Mouse (Mus musculus) MEL (cell line): ENCODE results near the gene Prss22. TPM values are rescaled to one million over a fixed set of nuclear protein-coding genes. Genes with fewer than 3 reads are reported as not detected.

ENCODE experiments used
- DNase-seq: peaks from one replicate; pipeline ENCODE4 v3.0.0; 2011; ENCODE audit warnings: low read depth, low spot score
- H3K27ac ChIP-seq: 2 replicates; pipeline ENCODE4 v1.5.1; 2012; ENCODE audit warnings: low read depth, mild to moderate bottlenecking, control low read depth, low read length, moderate library complexity; ENCODE audit not compliant: control insufficient read depth
- H3K27me3 ChIP-seq, 2 experiments: fragments of 150-350 bp in 1 of 2; sonication (generic) in 1 of 2; 2 replicates each; pipeline ENCODE4 v1.6.1; 2012; ENCODE audit warnings: low read length in 2 of 2, mild to moderate bottlenecking in 2 of 2, improper control_type of control experiment in 1 of 2, moderate library complexity in 1 of 2; ENCODE audit not compliant: insufficient read depth in 2 of 2, control insufficient read depth in 1 of 2
- H3K36me3 ChIP-seq, 2 experiments: 2 replicates each; pipeline ENCODE4 v1.6.1; 2012 to 2014; ENCODE audit warnings: low read length in 2 of 2, improper control_type of control experiment in 1 of 2, inconsistent platforms in 1 of 2, mild to moderate bottlenecking in 1 of 2; ENCODE audit not compliant: insufficient read depth in 2 of 2, control insufficient read depth in 1 of 2
- H3K4me1 ChIP-seq, 2 experiments: fragments of 150-350 bp in 1 of 2; sonication (generic) in 1 of 2; 2 replicates each; pipeline ENCODE4 v1.6.1; 2012; ENCODE audit warnings: low read length in 2 of 2, improper control_type of control experiment in 1 of 2, mild to moderate bottlenecking in 1 of 2; ENCODE audit not compliant: insufficient read depth in 2 of 2, control insufficient read depth in 1 of 2
- H3K4me3 ChIP-seq, 2 experiments: fragments of 150-350 bp in 1 of 2; sonication (generic) in 1 of 2; 2 replicates each; pipeline ENCODE4 v1.5.1; 2012; ENCODE audit warnings: low read depth in 2 of 2, low read length in 2 of 2, mild to moderate bottlenecking in 2 of 2, moderate library complexity in 2 of 2, control low read depth in 1 of 2, improper control_type of control experiment in 1 of 2; ENCODE audit not compliant: control insufficient read depth in 1 of 2, insufficient read depth in 1 of 2
- H3K79me2 ChIP-seq: 2 replicates; pipeline ENCODE4 v1.6.1; 2012; ENCODE audit warnings: mild to moderate bottlenecking, low read length, moderate library complexity; ENCODE audit not compliant: control insufficient read depth, poor library complexity, insufficient read depth
- H3K9ac ChIP-seq: 2 replicates; pipeline ENCODE4 v1.6.1; 2012; ENCODE audit warnings: low read depth, mild to moderate bottlenecking, control low read depth, low read length, moderate library complexity; ENCODE audit not compliant: control insufficient read depth, poor library complexity, severe bottlenecking
- H3K9me3 ChIP-seq: fragments of 150-350 bp; sonication (generic); replicated peaks from 2 replicates; pipeline ENCODE4 v1.6.1; 2012; ENCODE audit warnings: mild to moderate bottlenecking, low read length, improper control_type of control experiment, moderate library complexity; ENCODE audit not compliant: insufficient read depth
- BHLHE40 ChIP-seq: IDR thresholded peaks from 2 replicates; pipeline ENCODE4 v1.6.1; 2012; ENCODE audit warnings: low read depth, mild to moderate bottlenecking, inconsistent platforms, low read length, improper control_type of control experiment, borderline replicate concordance
- CHD2 ChIP-seq: IDR thresholded peaks from 2 replicates; pipeline ENCODE4 v1.6.1; 2011; ENCODE audit warnings: low read length, improper control_type of control experiment
- CTCF ChIP-seq, 3 experiments: IDR thresholded peaks in 2 of 3; conservative IDR thresholded peaks in 1 of 3; 2 replicates each; pipeline ENCODE4 v1.5.1; 2011 to 2012; ENCODE audit warnings: low read length in 3 of 3, low read depth in 2 of 3, mild to moderate bottlenecking in 2 of 3, improper control_type of control experiment in 1 of 3, inconsistent platforms in 1 of 3, mixed read lengths in 1 of 3, moderate library complexity in 1 of 3; ENCODE audit not compliant: control insufficient read depth in 1 of 3, insufficient read depth in 1 of 3, poor library complexity in 1 of 3, severe bottlenecking in 1 of 3
- E2F4 ChIP-seq: IDR thresholded peaks from 2 replicates; pipeline ENCODE4 v1.6.1; 2011; ENCODE audit warnings: low read depth, low read length, improper control_type of control experiment, borderline replicate concordance
- JUND ChIP-seq: IDR thresholded peaks from 2 replicates; pipeline ENCODE4 v1.6.1; 2011; ENCODE audit warnings: low read depth, mild to moderate bottlenecking, improper control_type of control experiment, low read length
- KAT2A ChIP-seq: conservative IDR thresholded peaks from 2 replicates; pipeline ENCODE4 v1.6.1; 2012; ENCODE audit warnings: low read depth, low read length, improper control_type of control experiment, inconsistent platforms
- MAFK ChIP-seq: IDR thresholded peaks from 2 replicates; pipeline ENCODE4 v1.6.1; 2011; ENCODE audit warnings: low read depth, mild to moderate bottlenecking, low read length, improper control_type of control experiment, borderline replicate concordance
- MAZ ChIP-seq: IDR thresholded peaks from 2 replicates; pipeline ENCODE4 v1.6.1; 2012; ENCODE audit warnings: low read depth, mild to moderate bottlenecking, inconsistent platforms, low read length, improper control_type of control experiment
- MXI1 ChIP-seq: IDR thresholded peaks from 2 replicates; pipeline ENCODE4 v1.6.1; 2011; ENCODE audit warnings: mild to moderate bottlenecking, low read depth, low read length, improper control_type of control experiment
- POLR2AphosphoS5 ChIP-seq: IDR thresholded peaks from 2 replicates; pipeline ENCODE4 v1.6.1; 2012; ENCODE audit warnings: low read depth, borderline replicate concordance, mild to moderate bottlenecking, inconsistent platforms, low read length, moderate library complexity, mixed read lengths
- SIN3A ChIP-seq: IDR thresholded peaks from 2 replicates; pipeline ENCODE4 v1.6.1; 2012; ENCODE audit warnings: low read length, improper control_type of control experiment, inconsistent platforms
- UBTF ChIP-seq: IDR thresholded peaks from 2 replicates; pipeline ENCODE4 v1.6.1; 2012; ENCODE audit warnings: low read depth, mild to moderate bottlenecking, inconsistent platforms, low read length, improper control_type of control experiment, moderate library complexity, borderline replicate concordance; ENCODE audit not compliant: insufficient read depth
- USF2 ChIP-seq, 2 experiments: IDR thresholded peaks; 2 replicates each; pipeline ENCODE4 v1.6.1; 2011 to 2012; ENCODE audit warnings: improper control_type of control experiment in 2 of 2, low read length in 2 of 2, borderline replicate concordance in 1 of 2, inconsistent platforms in 1 of 2, low read depth in 1 of 2, mild to moderate bottlenecking in 1 of 2; ENCODE audit not compliant: insufficient read depth in 1 of 2
- ZMIZ1 ChIP-seq: IDR thresholded peaks from 2 replicates; pipeline ENCODE4 v1.6.1; 2012; ENCODE audit warnings: low read depth, mild to moderate bottlenecking, inconsistent platforms, low read length, improper control_type of control experiment, moderate library complexity
- ZNF384 ChIP-seq: IDR thresholded peaks from 2 replicates; pipeline ENCODE4 v1.6.1; 2012; ENCODE audit warnings: low read depth, mild to moderate bottlenecking, inconsistent platforms, low read length, improper control_type of control experiment
- polyA plus RNA-seq, 2 experiments: library from polyadenylated mRNA; stranded (reverse) in 1 of 2; unstranded in 1 of 2; fragments of >175 nt in 1 of 2; fragments of >200 nt in 1 of 2; gene quantifications; 2 replicates each; pipeline versions ENCODE4 v1.2.1 to v1.2.4; 2012; ENCODE audit warnings: low replicate concordance in 2 of 2, low read depth in 1 of 2; ENCODE audit not compliant: insufficient read length in 2 of 2, insufficient read depth in 1 of 2, missing spikeins in 1 of 2
- total RNA-seq: library from RNA; depleted of rRNA; stranded (reverse); fragments of 300-350 nt; gene quantifications from 2 replicates; pipeline ENCODE4 v1.2.3, GENCODE M21; 2012

Prss22 gene
- total and polyA plus RNA-seq, 3 experiments: not detected

GRCm38 (mm10) chr17:23966658-23967401, 31.1 kb downstream of the Prss22 start:
- Histone ChIP-seq H3K79me2 (no peaks in the 10 kb centered on the region), H3K27ac (no peak overlapping the region), H3K4me1 (no peaks in the 10 kb centered on the region), H3K9ac (no peak overlapping the region), H3K36me3 (no peaks in the 10 kb centered on the region), H3K27me3 (peaks cover 4 to 11% of the 10 kb centered on the region in 2 experiments; a peak in 3 of 4 replicates), H3K4me3 (no peak overlapping the region), H3K9me3 (no peaks in the 10 kb centered on the region)
- no peak for TF ChIP-seq MAZ
- TF ChIP-seq POLR2AphosphoS5: no peak
- TF ChIP-seq CTCF (IDR thresholded peaks at IDR 0.05 in 2 of 3, conservative IDR thresholded peaks at IDR 0.05 in 1 of 3; ENCODE audit: control insufficient read depth in 1 of 3, insufficient read depth in 1 of 3, low read depth in 2 of 3, low read length in 3 of 3, poor library complexity in 1 of 3, severe bottlenecking in 1 of 3): no peak
- no peak for TF ChIP-seq ZNF384
- TF ChIP-seq KAT2A: no peak
- TF ChIP-seq USF2 (IDR thresholded peaks at IDR 0.05; ENCODE audit: borderline replicate concordance in 1 of 2, insufficient read depth in 1 of 2, low read depth in 1 of 2, low read length in 2 of 2): no peak
- TF ChIP-seq MAFK: no peak
- no peak for DNase-seq

- H3K4me3 ChIP-seq: no peak overlapping the region
- H3K79me2 ChIP-seq: no peaks in the 10 kb centered on the region
- peaks cover 0 to 2% of the 10 kb centered on the region in 2 experiments; a peak in 1 of 4 replicates for H3K4me1 ChIP-seq
- H3K27me3 ChIP-seq: peaks cover 4 to 7% of the 10 kb centered on the region in 2 experiments; a peak in 3 of 4 replicates
- no peak overlapping the region for H3K27ac ChIP-seq
- TF ChIP-seq E2F4 (no peak), KAT2A (no peak), MXI1 (no peak), SIN3A (no peak), BHLHE40 (no peak), JUND (no peak), CTCF (IDR thresholded peaks at IDR 0.05 in 2 of 3, conservative IDR thresholded peaks at IDR 0.05 in 1 of 3; ENCODE audit: control insufficient read depth in 1 of 3, insufficient read depth in 1 of 3, low read depth in 2 of 3, low read length in 3 of 3, poor library complexity in 1 of 3, severe bottlenecking in 1 of 3) (no peak), ZMIZ1 (no peak), UBTF (no peak), CHD2 (no peak)
- H3K9me3 ChIP-seq: no peaks in the 10 kb centered on the region
- H3K36me3 ChIP-seq: no peaks in the 10 kb centered on the region; a peak in 1 of 4 replicates
- DNase-seq: no peak
- no peak overlapping the region for H3K9ac ChIP-seq
Observed at GRCm38 (mm10) chr17:23965805-23966425, 32.0 kb downstream of the Prss22 start.
